Mouse (Mus musculus): Measurements from ENCODE around the gene Rp2. TPM values are rescaled to one million over a fixed set of nuclear protein-coding genes. Genes with fewer than 3 reads are reported as not detected.
"Not testable (repeated sequence)": the region's sequence is repeated elsewhere in the genome, so short reads cannot be mapped to it uniquely, and the experiment has no call there.

The Rp2 gene
- polyA plus RNA-seq (2012; ENCODE audit: insufficient read depth, insufficient read length, missing spikeins), result 6.5 and 12.0 TPM in 2 replicates

- peak within 1 kb of the TSS; percentile 27; the same call in 1 of the 2 replicates for H3K27ac ChIP-seq (replicated peaks; ENCODE audit: low read depth, low read length)
- peak within 1 kb of the TSS; percentile 90 for H3K4me3 ChIP-seq (ENCODE audit: insufficient read depth, low read depth, low read length)
Observed at GRCm38 (mm10) chrX:20364391-20365365, at the start of gene Rp2. TSS of gene Rp2 (plus strand) at chrX:20364481.

DNA sequence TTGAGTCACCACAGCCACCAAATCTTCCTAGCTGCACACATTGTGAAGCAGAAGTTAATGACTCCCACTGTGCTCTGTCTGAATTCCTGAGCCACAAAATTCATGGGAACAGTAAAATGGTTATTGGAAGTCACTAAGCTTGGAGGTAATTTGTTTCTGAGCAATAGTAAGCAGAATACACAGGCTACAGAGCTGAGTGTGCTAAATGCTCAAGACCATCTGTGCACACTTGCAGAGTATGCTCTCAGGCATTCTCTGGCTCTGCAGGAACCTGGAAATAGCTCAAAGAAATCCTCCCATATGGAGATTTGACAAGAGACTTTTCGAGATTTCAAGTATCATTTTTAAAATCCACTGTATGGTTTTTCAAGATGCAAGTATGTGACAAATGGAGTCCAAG lies 31.5 kb upstream of the Rp2 start:
- H3K4me1 ChIP-seq (ENCODE audit: control insufficient read depth, insufficient read depth, insufficient read length, low read length), result no peaks in the 10 kb centered on the region
- no peak overlapping the region for H3K4me3 ChIP-seq (ENCODE audit: insufficient read depth, low read depth, low read length)
- no peak overlapping the region for H3K27ac ChIP-seq (replicated peaks; ENCODE audit: low read depth, low read length)

More at GRCm38 (mm10) chrX:20364391-20365365, at the start of gene Rp2:
- no peaks in the 10 kb centered on the region; the same call in 1 of the 2 replicates for H3K4me1 ChIP-seq (ENCODE audit: control insufficient read depth, insufficient read depth, insufficient read length, low read length)

DNA sequence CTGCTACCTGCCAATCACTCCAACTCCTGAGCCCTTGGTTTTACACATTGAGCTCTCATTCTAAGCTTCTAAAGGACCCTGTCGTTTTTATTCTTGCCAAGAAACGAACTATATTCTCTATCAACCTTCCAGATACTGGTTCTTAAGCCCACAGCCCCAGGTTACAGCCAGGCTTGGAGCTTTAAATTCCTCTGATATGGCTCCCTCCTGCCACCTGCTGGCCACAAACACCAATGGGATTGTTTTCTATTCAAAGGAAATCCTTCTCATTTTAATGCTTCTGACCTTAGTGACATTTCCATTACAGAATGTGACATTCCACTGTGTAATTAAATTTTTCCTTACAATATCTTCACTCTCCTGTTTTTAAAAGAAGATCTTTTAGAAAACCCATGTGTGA lies 28.6 kb upstream of the Rp2 start:
- no peak overlapping the region for H3K4me3 ChIP-seq (ENCODE audit: insufficient read depth, low read depth, low read length)
- no peaks in the 10 kb centered on the region for H3K4me1 ChIP-seq (ENCODE audit: control insufficient read depth, insufficient read depth, insufficient read length, low read length)
- H3K27ac ChIP-seq (replicated peaks; ENCODE audit: low read depth, low read length), result no peak overlapping the region

- H3K4me3 ChIP-seq (ENCODE audit: insufficient read depth, low read depth, low read length), result no peak overlapping the region
- no peaks in the 10 kb centered on the region for H3K4me1 ChIP-seq (ENCODE audit: control insufficient read depth, insufficient read depth, insufficient read length, low read length)
- H3K27ac ChIP-seq (replicated peaks; ENCODE audit: low read depth, low read length), result no peak overlapping the region
Observed at GRCm38 (mm10) chrX:20344980-20345379, 19.3 kb upstream of the Rp2 start.

GRCm38 (mm10) chrX:20346355-20346754 lies 17.9 kb upstream of the Rp2 start:
- no peaks in the 10 kb centered on the region for H3K4me1 ChIP-seq (ENCODE audit: control insufficient read depth, insufficient read depth, insufficient read length, low read length)
- no peak overlapping the region for H3K27ac ChIP-seq (replicated peaks; ENCODE audit: low read depth, low read length)
- no peak overlapping the region for H3K4me3 ChIP-seq (ENCODE audit: insufficient read depth, low read depth, low read length)

DNA sequence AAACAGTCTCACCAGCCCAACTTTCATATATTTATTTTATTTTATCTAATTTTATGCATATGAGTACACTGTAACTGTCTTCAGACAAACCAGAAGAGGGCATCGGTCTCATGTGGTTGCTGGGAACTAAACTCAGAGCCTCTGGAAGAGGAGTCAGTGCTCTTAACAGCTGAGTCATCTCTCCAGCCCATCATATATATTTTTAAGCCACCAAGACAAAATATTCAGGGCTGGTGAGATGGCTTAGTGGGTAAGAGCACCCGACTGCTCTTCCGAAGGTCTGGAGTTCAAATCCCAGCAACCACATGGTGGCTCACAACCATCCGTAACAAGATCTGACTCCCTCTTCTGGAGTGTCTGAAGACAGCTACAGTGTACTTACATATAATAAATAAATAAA lies 14.0 kb upstream of the Rp2 start:
- not testable (repeated sequence) for H3K4me3 ChIP-seq (ENCODE audit: insufficient read depth, low read depth, low read length); H3K4me1 ChIP-seq (ENCODE audit: control insufficient read depth, insufficient read depth, insufficient read length, low read length); H3K27ac ChIP-seq (replicated peaks; ENCODE audit: low read depth, low read length)

GRCm38 (mm10) chrX:20355283-20355682 lies 9.0 kb upstream of the Rp2 start:
- Histone ChIP-seq H3K27ac (replicated peaks; ENCODE audit: low read depth, low read length) (no peak overlapping the region), H3K4me1 (ENCODE audit: control insufficient read depth, insufficient read depth, insufficient read length, low read length) (no peaks in the 10 kb centered on the region), H3K4me3 (ENCODE audit: insufficient read depth, low read depth, low read length) (no peak overlapping the region)

DNA sequence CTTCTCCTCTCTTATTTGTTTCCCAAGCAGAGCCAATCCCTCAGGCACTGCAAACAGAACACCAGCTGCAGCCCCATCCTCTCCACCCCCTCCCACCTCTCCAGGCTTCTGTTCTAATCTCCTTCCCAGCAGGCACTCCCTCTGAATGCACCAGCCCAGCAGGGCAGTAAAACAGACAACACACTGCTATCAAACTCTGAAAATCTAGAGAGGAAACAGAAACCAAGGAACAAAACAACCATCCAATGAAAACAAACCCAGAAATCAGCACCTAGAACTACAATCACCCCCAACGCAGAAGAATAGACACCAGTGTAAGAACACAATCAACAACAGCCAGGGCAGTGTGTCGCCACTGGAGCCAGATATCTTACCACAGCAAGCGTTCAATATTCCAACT lies 8.0 kb upstream of the Rp2 start:
- Histone ChIP-seq H3K27ac (replicated peaks; ENCODE audit: low read depth, low read length) (no peak overlapping the region), H3K4me1 (ENCODE audit: control insufficient read depth, insufficient read depth, insufficient read length, low read length) (no peaks in the 10 kb centered on the region), H3K4me3 (ENCODE audit: insufficient read depth, low read depth, low read length) (no peak overlapping the region)

GRCm38 (mm10) chrX:20366036-20366435 lies 1.8 kb downstream of the Rp2 start:
- Histone ChIP-seq H3K27ac (replicated peaks; ENCODE audit: low read depth, low read length) (no peak overlapping the region), H3K4me1 (ENCODE audit: control insufficient read depth, insufficient read depth, insufficient read length, low read length) (no peaks in the 10 kb centered on the region; the same call in 1 of the 2 replicates), H3K4me3 (ENCODE audit: insufficient read depth, low read depth, low read length) (no peak overlapping the region)

GRCm38 (mm10) chrX:20379347-20380014 lies 15.2 kb downstream of the Rp2 start:
- H3K4me1 ChIP-seq (ENCODE audit: control insufficient read depth, insufficient read depth, insufficient read length, low read length), result no peaks in the 10 kb centered on the region
- no peak overlapping the region for H3K27ac ChIP-seq (replicated peaks; ENCODE audit: low read depth, low read length)
- no peak overlapping the region for H3K4me3 ChIP-seq (ENCODE audit: insufficient read depth, low read depth, low read length)

DNA sequence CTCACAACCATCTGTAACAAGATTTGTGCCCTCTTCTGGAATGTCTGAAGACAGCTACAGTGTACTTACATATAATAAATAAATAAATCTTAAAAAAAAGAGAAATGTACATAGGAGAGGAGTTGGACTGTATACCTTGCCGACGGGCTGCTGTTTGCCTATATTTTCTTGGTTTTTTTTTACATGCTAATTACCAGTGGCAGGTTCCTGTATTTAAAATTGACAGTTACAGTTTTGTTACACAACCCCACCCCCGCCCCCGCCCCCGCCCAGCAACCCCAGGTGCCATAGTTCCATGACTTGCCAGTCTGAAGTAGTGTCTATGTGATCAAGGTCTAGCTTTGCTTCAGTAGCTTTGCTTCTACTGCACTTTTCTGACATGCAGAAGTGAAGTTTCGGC lies 18.0 kb downstream of the Rp2 start:
- Histone ChIP-seq H3K27ac (replicated peaks; ENCODE audit: low read depth, low read length) (no peak overlapping the region), H3K4me3 (ENCODE audit: insufficient read depth, low read depth, low read length) (no peak overlapping the region), H3K4me1 (ENCODE audit: control insufficient read depth, insufficient read depth, insufficient read length, low read length) (no peaks in the 10 kb centered on the region)

- Histone ChIP-seq H3K27ac (replicated peaks; ENCODE audit: low read depth, low read length) (no peak overlapping the region), H3K4me3 (ENCODE audit: insufficient read depth, low read depth, low read length) (no peak overlapping the region), H3K4me1 (ENCODE audit: control insufficient read depth, insufficient read depth, insufficient read length, low read length) (no peaks in the 10 kb centered on the region)
Observed at GRCm38 (mm10) chrX:20387006-20387405, 22.7 kb downstream of the Rp2 start.

DNA sequence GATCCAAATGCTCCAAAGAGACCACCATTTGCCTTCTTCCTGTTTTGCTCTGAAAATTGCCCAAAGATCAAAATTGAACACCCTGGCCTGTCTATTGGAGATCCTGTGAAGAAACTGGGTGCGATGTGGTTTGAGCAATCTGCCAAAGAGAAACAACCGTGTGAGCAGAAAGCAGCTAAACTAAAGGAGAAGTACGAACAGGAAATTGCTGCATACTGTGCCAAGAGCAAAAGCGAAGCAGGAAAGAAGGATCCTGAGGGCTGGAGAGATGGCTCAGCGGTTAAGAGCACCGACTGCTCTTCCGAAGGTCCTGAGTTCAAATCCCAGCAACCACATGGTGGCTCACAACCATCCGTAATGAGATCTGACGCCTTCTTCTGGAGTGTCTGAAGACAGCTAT lies 27.7 kb downstream of the Rp2 start:
- not testable (repeated sequence) for H3K4me1 ChIP-seq (ENCODE audit: control insufficient read depth, insufficient read depth, insufficient read length, low read length); H3K4me3 ChIP-seq (ENCODE audit: insufficient read depth, low read depth, low read length); H3K27ac ChIP-seq (replicated peaks; ENCODE audit: low read depth, low read length)

DNA sequence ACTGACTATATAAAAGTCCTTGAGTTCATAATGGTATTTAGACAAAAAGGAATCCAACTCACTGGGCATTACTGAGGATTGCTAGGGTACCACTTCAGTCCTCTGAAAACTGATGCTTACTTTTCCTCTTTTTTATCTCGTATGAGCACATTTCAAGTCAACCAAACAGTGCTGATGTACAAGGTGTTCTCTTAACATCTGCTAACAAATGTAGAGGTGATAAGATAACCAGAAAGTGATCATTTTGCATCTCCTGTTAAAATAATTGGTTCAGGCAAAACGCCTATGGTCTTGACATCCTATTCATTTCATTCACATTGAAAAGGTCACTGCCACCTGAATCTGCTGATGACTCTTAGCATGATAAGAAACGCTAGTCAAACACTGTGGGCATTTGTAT lies 28.7 kb downstream of the Rp2 start:
- Histone ChIP-seq H3K4me1 (ENCODE audit: control insufficient read depth, insufficient read depth, insufficient read length, low read length) (no peaks in the 10 kb centered on the region), H3K27ac (replicated peaks; ENCODE audit: low read depth, low read length) (no peak overlapping the region), H3K4me3 (ENCODE audit: insufficient read depth, low read depth, low read length) (no peak overlapping the region)

DNA sequence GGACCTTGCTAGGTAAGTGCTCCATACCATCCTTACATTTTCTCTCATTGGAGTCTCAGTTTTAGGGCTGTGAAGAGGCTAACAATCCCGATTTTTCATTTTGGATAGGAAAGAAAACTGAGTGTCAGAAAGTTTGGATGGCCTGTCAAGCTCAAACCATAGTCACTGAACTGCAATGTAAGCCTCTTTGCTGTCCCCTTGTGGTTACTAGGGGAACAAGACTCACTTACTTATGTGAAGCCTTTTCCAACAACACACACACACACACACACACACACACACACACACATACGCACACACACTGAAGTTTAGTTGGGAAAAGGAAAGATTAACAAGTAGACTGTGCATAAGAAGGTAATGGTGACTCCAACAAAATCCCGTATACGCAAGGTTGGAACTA lies 39.8 kb downstream of the Rp2 start:
- no peak overlapping the region for H3K27ac ChIP-seq (replicated peaks; ENCODE audit: low read depth, low read length)
- H3K4me3 ChIP-seq (ENCODE audit: insufficient read depth, low read depth, low read length), result no peak overlapping the region
- no peaks in the 10 kb centered on the region for H3K4me1 ChIP-seq (ENCODE audit: control insufficient read depth, insufficient read depth, insufficient read length, low read length)
